Mouse (Mus musculus): ENCODE measurements around the gene Itga6. TPM values are rescaled to one million over a fixed set of nuclear protein-coding genes. Genes with fewer than 3 reads are reported as not detected.

Gene Itga6
- polyA plus RNA-seq (2015; fragmentation: Nextera tagmentation; extraction: Ambion mirVana), result 30.2 and 33.1 TPM in 2 replicates

DNA sequence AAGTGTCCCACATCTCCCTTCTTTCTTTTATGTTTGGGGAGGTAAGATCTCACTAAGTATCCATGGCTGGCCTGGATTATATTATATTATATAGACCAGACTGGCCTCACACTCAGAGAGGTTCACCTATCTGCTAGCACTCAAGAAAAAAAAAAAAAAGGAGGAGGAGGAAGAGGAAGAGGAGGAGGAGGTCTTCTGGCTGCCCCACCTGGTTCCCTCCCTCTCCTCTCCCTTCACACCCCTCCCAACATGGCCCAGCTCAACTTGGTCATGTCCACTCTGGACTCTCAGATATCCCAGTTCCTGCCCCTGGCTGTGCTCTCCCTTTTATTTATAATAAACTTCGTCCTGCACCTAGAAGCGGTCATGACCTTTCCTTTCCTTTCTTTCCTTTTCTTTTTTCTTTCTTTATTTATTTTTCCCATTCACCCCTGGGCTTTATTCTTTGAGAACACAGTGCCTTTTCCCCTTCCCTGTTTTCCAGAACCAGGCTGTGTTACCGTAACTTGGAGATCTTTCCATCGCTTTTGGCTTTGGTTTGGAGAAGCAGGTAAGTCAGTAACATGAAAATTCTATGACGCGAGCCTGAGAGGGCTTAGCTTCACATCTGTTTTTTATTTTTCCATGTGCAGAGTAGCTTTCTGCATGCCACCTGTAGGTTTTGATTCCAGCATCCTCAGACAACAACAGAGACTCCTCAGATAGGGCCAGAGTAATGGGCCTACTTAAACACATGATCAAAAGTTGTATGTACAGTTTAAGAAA lies at the start of gene Itga6:
TSS of gene Itga6 (plus strand) at position 7 of the 765 bp plus-strand sequence.

DNA sequence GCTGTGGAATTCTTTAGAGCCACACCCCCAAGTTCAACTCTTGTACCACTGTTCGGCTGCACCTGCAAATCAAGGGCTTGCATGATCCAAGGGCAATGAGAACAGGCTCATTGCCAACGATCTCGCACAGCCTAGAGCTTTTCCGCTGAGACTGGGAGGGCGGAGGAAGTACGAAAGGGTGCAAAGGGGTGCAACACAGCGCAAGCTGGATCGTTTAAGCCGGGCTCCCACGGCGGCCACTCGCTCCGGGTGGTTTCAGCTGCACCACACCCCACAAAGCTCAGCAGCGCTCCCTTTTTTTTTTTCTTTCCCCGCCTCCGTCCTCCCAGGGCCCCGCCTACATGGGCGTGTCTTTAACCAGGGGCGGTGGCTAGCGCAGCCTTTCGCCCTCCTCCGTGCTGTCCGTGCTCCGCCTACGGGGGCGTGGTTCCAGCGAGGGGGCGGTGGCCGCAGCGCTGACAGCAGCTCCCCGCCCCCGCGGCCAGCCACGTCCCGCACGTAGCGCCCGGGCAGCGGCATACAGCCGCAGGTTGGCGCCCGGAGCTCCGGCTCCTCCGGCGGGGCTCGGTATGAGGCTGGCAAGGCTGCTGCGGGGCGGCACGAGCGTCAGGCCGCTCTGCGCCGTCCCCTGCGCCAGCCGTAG lies 127.5 kb downstream of the Itga6 start, which contains the start of gene Pdk1:
TSS of gene Pdk1 (plus strand) at position 424 of the 643 bp plus-strand sequence.

Other genes with a start within 250 kb of the Itga6 start
- gene Dlx1, start 217.5 kb upstream of the Itga6 start, polyA plus RNA-seq (2015; fragmentation: Nextera tagmentation; extraction: Ambion mirVana), result not detected in 2 replicates
- 0.06 TPM in 1 of 2 replicates, not detected in the other for gene Dlx2, start 198.9 kb upstream of the Itga6 start, polyA plus RNA-seq (2015; fragmentation: Nextera tagmentation; extraction: Ambion mirVana)
- 17.1 and 18.8 TPM in 2 replicates for gene Pdk1, start 127.6 kb downstream of the Itga6 start, polyA plus RNA-seq (2015; fragmentation: Nextera tagmentation; extraction: Ambion mirVana)
- 51.0 and 54.3 TPM in 2 replicates for gene Rapgef4, start 235.6 kb downstream of the Itga6 start, polyA plus RNA-seq (2015; fragmentation: Nextera tagmentation; extraction: Ambion mirVana)

Data from neural tube, postnatal 0 days (tissue).